Mouse (Mus musculus): ENCODE measurements around the gene Zc3hc1.

DNA sequence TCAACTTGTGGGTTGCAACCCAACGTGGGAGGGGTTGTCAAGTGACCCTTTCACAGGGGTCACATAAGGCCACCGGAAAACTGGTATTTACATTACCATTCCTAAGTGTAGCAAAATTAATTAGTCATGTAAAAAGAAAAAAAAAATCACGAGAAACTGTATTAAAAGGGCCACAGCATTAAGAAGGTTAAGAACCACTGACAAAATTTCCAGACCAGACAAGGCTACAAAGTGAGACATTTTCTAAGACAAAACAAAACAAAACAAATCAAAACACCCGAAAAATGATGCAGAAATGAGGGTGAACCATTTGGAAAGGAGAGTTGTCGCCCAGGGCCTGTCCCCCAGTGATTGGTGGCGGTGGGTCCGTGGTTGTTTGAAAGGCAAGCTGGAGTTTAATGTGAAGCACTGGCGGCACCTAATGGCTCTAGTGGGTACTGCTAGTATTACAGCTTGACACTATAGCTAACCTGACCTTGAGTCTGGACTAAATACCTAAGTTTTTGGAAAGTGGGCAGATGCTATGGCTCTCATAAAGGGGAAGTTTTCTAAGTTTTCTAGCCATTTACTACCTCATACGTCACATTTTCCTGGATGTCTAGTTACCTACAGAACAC, 33.2 kb downstream of the Zc3hc1 start:
- TF ChIP-seq CTCF (IDR thresholded peaks at IDR 0.05; ENCODE audit: borderline replicate concordance, insufficient read depth, low read length) = 0 out of 2 replicates have a peak, but pooled peaks have one; percentile 35
- TF ChIP-seq POLR2A (IDR thresholded peaks at IDR 0.05; ENCODE audit: low read depth, low read length) = no peak

Measured in embryonic fibroblast, embryonic 13.5 days (primary cell).